Mouse (Mus musculus) T-cell, adult 2 months (primary cell): ENCODE data around the gene Nfkb1.

Source experiments
- DNase-seq: peaks from one replicate; pipeline ENCODE4 v3.0.0; 2022; ENCODE audit warnings: low spot score

Nfkb1 gene

GRCm38 (mm10) chr3:135667084-135667483, 24.3 kb downstream of the Nfkb1 start:
- DNase-seq, result no peak

DNA sequence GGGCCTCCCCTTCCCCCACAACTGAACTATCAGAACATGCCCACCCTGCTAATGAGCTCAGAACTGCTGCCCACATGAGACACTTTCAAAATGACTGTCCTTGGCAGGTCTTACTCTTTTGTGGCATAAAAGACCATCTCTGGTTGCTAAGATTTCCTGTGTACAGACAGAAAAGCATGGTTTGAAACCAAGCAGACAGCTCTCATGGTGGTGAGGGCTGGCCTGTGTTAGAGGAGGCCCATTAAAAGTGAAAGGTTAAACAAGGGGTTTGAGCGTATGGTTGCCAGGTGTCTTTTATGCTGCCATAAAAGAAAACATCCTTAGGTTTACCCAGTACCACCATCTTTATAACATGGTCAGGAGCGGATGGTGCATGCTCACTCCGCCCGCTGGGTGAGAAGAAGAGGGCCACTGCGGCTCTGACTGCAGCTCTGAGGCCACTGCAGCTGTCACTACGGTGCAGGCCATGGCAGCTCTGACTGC, 25.5 kb downstream of the Nfkb1 start:
- DNase-seq, result peak; percentile 65

DNA sequence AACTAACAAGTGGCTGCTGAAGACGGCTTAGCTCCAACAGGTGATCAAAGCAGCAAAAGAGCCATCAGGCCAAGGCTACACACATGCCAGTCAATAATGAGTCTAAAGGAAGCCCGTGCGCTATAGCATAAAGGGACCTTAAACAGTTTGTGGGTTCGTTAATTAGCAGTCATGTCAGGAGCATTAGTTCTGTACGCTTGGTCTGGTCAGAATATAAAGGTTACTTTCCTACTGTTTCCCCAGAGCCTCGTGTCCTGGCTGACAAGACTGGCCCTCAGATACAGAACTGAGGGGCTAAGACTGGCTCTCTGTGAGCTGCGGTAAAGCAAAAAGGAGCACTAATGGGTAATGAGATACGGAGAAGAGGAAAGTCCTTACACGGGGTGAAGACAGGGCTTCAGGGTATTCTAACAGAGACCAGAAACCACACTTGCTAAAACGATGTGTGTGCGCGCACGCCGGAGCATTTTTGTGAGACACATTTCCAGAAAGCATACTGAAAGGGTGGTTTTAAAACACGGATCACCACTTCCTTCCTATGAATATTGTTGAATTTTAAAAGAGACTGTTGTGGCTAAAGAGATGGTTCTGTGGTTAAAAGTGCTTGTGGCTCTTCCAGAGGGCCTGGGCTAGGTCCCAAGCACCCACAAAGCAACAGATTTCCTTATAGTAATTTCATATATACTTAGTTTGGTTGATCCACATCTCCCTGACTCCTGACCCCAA, 29.0 kb downstream of the Nfkb1 start:
- DNase-seq, result peak; percentile 51

DNA sequence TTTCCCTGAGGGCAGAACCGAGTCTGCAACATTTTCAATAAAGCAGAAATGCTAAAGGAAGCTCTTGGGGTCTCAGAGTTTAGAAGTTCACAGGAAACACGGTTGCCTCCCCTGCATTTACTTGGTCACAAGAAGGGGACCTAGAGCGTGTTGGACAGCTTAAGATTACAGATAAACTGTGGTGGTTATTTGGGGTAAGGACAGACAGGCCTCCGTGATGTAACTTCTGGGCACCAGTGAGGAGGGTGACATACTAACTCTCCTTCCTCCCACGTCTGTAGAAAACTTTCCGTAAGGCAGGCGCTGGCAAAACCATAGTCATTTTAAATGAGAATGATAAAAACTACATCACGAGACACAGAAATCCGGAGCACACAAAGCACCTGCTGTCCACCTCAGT, 29.6 kb downstream of the Nfkb1 start:
- no peak for DNase-seq

- DNase-seq, result no peak
Observed at GRCm38 (mm10) chr3:135658540-135659097, 32.7 kb downstream of the Nfkb1 start.

DNA sequence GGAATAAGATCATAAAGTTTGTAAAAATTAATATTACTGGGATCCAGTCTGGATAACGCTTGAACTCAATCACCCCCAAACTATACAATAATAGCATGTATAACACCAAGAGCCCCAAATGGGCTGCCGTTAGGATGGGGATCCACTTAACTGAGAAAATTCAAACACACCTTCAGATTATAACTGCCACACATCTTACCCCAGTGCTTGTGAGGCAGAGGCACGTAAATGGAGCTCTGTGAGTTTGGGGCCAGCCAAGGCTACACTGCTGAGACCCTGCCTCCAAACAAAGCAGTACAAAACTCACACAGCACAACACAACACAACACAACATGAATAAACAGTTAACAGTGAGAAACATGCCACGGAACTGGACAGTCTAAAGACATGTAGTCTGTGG, 35.2 kb downstream of the Nfkb1 start:
- DNase-seq, result no peak

DNA sequence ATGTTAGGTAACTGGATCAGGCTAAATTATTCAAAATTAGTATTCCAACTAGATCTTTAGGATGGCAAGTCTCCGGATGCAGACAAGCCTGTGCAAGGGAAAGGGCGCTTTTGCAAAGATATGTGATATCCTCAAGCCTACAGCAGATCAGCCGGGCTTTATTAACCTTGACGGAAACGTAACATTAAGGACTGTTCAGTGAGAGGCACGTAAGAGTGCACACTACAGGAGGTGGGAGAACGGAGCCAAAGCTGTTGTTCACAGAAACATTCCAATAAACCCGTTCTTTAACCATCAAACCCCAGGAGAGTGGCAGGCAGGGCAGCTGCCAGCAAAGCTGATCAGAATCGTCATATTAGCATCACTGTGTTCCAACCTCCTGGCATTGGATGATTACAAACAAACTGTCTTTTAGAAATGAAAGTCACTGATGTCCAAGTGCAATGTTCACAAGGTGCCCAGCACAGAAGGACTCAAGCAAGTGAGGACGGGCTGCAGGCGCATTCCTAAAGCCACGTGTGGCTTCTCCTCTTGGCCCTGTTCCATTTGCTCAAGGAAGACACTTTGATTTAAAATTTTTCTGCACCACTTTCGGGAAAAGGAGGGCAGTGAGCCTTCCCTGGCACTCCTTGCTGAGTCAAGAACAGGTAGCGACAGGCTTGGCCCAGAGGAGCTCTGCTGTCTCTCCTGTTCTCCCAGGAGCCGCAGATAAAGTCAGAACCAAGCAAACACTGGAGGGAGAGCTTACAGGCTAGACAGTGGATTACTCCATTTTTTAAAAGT, 40.4 kb downstream of the Nfkb1 start:
- DNase-seq, result no peak

DNA sequence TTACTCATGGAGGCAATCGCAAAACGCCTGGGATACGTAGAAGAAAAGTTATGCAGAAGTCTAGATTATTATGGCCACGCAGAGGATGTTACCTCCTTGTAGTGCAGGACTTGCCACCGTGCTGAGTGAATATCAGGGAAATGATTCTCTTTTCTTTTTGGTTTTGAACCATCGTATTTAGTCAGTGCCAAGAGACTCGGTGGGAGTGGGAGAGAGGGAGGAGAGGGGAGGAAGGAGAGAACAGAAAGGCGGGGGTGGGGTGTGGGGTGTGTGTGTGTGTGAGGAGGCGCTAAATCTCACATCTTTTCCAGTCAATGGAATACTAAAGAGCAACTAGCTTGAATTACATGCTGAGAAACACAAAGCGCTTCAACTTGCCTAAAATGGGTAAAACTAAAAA, 41.5 kb downstream of the Nfkb1 start:
- no peak for DNase-seq

DNA sequence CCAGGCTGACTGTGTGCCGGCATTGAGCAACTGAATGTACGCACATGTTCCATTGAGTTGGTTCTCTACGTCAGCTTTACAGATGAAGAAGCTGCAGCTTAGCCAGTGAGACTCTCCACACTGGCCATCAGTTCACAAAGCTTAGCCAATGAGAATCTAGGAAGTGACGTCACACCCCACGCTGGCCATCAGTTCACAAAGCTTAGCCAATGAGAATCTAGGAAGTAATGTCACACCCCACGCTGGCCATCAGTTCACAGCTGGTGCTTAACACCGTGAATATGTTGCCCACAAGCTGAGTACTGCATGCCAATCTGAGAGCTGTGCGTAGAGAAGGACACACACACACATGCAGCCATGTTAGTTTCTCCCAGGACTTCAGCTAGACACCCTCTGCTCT, 42.8 kb downstream of the Nfkb1 start:
- no peak for DNase-seq

DNA sequence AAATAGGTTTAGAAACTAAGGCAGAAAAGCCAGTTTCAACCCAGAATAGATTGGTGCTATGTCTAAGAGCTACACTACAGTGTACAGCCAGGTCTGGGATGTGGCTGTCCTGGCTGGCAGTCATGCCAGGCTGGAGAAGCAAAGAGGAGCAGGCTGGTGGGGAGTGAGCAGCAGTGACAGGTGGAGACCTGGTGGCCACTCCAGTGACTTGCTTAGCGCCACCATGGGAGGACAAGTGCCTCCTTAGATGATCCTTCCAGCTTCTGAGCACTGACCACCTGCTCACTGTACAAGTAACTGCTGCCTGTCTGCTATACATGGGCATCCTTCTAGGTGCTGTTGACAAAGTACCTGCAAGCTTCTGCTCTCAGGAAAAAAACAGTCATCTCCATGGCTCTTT, 44.7 kb downstream of the Nfkb1 start:
- DNase-seq, result no peak

- no peak for DNase-seq
Observed at GRCm38 (mm10) chr3:135644971-135645370, 46.4 kb downstream of the Nfkb1 start.

DNA sequence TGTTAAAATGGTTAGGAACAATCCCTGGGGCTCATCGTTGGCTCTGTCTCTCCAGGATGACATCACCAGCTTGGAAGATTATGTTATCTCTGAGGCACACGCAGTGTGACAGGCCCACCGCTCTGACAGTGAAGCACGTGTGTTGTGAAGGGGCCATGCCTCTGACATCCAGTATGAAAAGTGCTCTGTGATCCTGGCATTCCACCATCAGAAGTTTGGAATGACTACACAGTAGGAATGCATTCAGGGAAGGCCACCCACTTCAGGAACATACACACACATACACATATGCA, 49.8 kb downstream of the Nfkb1 start:
- no peak for DNase-seq

- no peak for DNase-seq
Observed at GRCm38 (mm10) chr3:135640856-135641622, 50.3 kb downstream of the Nfkb1 start.

DNA sequence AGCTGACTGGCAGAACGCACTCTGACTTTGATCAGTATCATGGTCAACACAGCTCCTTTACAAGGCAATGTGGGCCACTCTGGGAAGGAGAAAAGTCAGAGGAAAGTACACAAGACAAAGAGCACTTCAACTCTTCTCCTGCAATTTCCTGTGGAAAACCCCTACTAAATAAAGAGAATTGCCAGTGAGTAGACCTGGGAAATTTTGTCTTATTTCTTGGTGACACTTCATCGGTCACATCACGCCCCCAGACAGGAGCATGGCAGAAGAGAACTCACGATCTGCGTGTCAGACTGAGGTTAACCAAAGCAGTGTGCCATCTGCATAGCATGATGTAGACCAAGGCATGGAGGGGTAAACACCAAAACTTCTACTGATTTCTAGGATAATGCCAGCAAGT, 51.1 kb downstream of the Nfkb1 start:
- no peak for DNase-seq

DNA sequence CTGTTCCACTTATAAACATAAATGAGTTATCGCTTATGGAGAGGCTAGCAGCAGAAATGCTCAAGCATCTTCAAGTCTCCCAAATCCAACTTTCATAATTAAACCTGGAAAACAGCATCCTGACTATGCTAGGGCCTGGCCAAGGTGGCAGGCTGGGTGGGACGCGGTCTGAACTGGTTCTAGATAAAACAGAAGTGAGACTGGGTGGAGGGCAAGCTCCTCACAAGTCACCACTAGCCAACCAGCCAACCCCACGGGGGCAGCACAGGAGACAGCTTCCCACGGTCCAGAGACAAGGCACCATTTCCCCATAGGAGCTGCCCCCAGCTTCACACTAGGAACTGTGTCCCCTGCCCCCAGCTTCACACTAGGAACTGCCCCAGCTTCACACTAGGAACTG, 53.8 kb downstream of the Nfkb1 start:
- no peak for DNase-seq

DNA sequence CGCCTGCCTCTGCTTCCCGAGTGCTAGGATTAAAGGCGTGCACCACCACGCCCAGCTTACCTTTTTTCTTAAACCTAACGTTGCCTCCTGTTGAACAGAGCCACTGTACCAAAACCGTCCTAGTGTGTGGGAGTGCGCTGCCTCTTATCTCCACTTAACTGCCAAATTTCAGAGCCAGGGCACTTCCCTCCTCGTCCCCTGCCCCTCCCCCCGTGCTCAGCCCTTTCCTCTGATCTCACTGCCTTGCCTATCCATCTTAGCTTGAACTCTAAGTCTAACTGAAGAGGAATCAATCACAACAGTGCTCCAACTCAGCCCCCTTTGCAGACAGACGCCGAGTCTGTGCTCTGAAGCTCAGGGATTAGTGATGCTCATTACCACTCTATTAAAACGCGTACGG, 54.9 kb downstream of the Nfkb1 start:
- DNase-seq, result peak; percentile 39

DNA sequence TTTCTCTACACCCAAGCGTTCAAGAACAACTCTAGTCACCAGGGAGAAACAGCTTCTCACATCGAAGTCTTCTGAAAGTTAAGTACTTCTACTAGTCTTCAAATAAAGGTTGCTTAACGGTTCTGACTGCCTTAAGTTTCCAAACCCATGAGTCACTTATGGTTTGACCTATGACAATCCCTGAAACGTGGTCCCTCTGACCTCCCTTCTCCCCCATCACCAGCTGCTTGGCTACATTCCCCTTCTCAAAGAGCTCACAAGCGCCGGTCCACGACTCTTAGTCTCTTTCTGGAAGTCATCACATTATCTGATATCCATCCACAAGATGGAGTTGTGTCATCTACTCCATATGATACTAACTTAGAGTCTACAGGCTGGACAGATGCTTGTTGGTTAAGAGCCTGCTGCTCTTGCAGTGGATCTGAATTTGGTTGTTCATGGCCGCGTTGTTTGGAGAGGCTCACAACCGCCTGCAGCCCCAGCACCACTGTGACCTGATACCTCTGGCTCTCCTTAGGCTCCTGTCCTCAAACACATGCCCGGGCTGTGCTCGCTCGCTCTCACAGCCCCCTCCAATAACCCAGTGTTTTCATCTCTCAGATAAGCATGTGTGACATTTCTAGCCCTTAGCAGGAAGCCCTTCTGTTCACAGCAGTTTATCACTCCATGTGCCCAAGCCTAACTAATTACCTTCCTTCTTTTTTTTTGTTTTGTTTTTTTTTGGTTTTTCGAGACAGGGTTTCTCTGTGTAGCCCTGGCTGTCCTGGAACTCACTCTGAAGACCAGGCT, 55.5 kb downstream of the Nfkb1 start:
- no peak for DNase-seq

- no peak for DNase-seq
Observed at GRCm38 (mm10) chr3:135635030-135635429, 56.3 kb downstream of the Nfkb1 start.

DNA sequence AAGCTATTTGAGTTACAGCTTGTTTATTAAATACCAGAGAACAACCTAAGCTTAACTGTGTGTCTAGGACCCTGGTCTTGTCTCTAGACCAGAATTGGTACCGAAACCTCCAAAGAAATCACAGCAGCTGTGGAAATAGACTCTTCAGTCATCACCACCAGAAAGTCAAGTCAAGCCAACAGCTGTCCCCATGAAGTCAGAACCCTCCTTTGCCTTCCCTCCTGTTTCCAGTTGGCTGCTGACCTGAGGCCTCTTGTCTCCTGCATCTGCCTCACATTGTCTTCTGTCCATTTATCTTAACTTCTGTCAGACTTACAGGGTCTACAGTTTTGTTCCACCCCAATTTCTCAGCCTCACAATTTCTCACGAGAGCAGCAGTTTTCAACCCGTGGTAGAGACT, 57.1 kb downstream of the Nfkb1 start:
- no peak for DNase-seq

DNA sequence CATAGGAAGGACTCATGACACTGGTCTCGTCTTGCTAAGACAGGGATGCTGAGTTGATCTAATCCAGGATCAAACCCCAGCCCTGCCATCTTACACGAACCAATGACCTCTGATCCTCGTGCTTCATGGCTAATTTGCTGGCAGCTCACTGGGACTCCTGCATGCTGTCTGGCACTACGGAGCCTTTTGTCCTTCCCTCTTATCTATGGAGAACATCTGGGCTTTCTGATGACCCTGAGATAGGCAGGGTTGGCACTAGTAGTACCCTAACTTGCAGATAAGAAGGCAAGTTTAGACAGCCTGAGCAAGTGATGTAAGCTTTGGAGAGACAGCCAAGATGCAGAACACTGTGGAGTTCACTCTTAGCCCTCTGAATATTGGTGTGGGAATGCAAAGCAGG, 59.5 kb downstream of the Nfkb1 start:
- DNase-seq, result no peak

GRCm38 (mm10) chr3:135631096-135631457, 60.3 kb downstream of the Nfkb1 start:
- peak; percentile 31 for DNase-seq
